Mouse (Mus musculus) ES-Bruce4 (cell line): Measurements from ENCODE around the gene Hoxc12.

Source experiments
- CTCF ChIP-seq: IDR thresholded peaks from one replicate; pipeline ENCODE4 v1.8.1; 2011; ENCODE audit warnings: low read depth, low read length
- EP300 ChIP-seq: IDR thresholded peaks from 2 replicates; pipeline ENCODE4 v1.6.1; 2011; ENCODE audit warnings: low read depth, low read length; ENCODE audit not compliant: insufficient read depth
- POLR2A ChIP-seq: IDR thresholded peaks from one replicate; pipeline ENCODE4 v1.8.1; 2011; ENCODE audit warnings: low read length; ENCODE audit not compliant: insufficient read depth

- no peak for TF ChIP-seq CTCF
- TF ChIP-seq EP300 = no peak
- no peak for TF ChIP-seq POLR2A
Measured at GRCm38 (mm10) chr15:102961728-102962127, 25.2 kb downstream of the Hoxc12 start.
